Mouse (Mus musculus) spleen, adult 2 months (tissue): ENCODE measurements at regions not wholly inside any gene's neighbourhood (a gene's known extent, or its start where the extent isn't known, plus 50 kb on each side); places are given as distances from the start of the nearest gene placed in this dataset.

ENCODE experiments used
- CTCF ChIP-seq: fragments of 200-500 bp; IDR thresholded peaks from 2 replicates; pipeline ENCODE4 v1.5.1; 2011; ENCODE audit warnings: mild to moderate bottlenecking, inconsistent platforms; ENCODE audit not compliant: insufficient read depth, insufficient read length, insufficient replicate concordance; ENCODE audit errors: extremely low read depth
- POLR2A ChIP-seq: fragments of 200-500 bp; IDR thresholded peaks from 2 replicates; pipeline ENCODE4 v1.6.1; 2011; ENCODE audit warnings: low read depth, low read length, inconsistent platforms

GRCm38 (mm10) chr11:19747973-19748559 is 176.1 kb upstream of the Spred2 start:
- TF ChIP-seq CTCF (no peak), POLR2A (no peak)
